Comparison of ENCODE assay signal across 15 mouse cellular contexts in the genomic region with DNA sequence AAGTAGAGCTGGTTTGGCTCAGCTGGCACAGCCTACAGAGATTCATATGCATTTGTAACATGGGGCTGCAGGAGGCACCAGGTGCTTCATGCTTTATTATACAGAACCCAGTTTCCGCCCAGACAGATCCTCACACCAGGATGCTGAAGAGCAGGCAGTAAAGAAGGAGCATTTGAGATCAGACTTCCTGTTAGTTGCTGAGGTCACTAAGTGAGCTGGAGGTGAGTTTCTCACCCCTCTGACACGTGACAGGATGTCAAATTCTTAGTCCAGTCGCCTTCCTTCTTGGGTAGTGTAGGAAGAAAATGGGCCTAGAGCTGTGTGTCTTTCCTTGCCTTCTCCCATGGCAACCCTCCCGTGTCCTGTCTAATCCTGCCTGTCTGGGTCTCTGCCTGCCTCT.
"Had no signal": no experiment of that assay in that cellular context is flagged by ENCODE, and none has a peak within 500 bp of the region (broad histone marks: within the 10 kb centered on the region; RNA-seq: fewer than 3 reads in every experiment).

No protein-coding gene starts in this region.

- ATAC-seq: liver, embryonic 12.5 days had no signal

- H3K4me2 ChIP-seq: limb, embryonic 13.5 days; liver, embryonic 12.5 days; lung, embryonic 15.5 days; midbrain, embryonic 12.5 days had no signal

- H3K4me3 ChIP-seq: limb, embryonic 13.5 days; liver, embryonic 12.5 days; lung, embryonic 15.5 days; megakaryocyte, embryonic 14.5 days; midbrain, embryonic 12.5 days; myocyte had no signal

- H3K9ac ChIP-seq: limb, embryonic 13.5 days; liver, embryonic 12.5 days; lung, embryonic 15.5 days; midbrain, embryonic 12.5 days had no signal

- DNase-seq: kidney, adult 8-10 months; kidney, postnatal 36 days; layer of hippocampus, adult 9-11 months; left cerebral cortex, postnatal 4 days; lung, postnatal 14 days; right cerebral cortex, postnatal 14 days; thymus, postnatal 36 days had no signal

- H3K4me1 ChIP-seq: liver, embryonic 12.5 days; lung, embryonic 15.5 days; midbrain, embryonic 12.5 days had no signal

- H3K9me3 ChIP-seq: limb, embryonic 13.5 days; liver, embryonic 12.5 days; lung, embryonic 15.5 days; megakaryocyte, embryonic 14.5 days; midbrain, embryonic 12.5 days had no signal

- H3K27ac ChIP-seq: kidney, postnatal 0 days; limb, embryonic 13.5 days; liver, embryonic 12.5 days; lung, embryonic 15.5 days; macrophage; midbrain, embryonic 12.5 days had no signal

- H3K36me3 ChIP-seq: limb, embryonic 13.5 days; liver, embryonic 12.5 days; lung, embryonic 15.5 days; midbrain, embryonic 12.5 days had no signal

- H3K27me3 ChIP-seq: liver, embryonic 12.5 days; lung, embryonic 15.5 days; midbrain, embryonic 12.5 days had no signal
